Mouse (Mus musculus) layer of hippocampus, adult 9-10 months (tissue): ENCODE results near the gene Palmd.

Experiments used
- DNase-seq: peaks from one replicate; pipeline ENCODE4 v3.0.0; 2022; ENCODE audit warnings: low spot score

Gene Palmd

DNA sequence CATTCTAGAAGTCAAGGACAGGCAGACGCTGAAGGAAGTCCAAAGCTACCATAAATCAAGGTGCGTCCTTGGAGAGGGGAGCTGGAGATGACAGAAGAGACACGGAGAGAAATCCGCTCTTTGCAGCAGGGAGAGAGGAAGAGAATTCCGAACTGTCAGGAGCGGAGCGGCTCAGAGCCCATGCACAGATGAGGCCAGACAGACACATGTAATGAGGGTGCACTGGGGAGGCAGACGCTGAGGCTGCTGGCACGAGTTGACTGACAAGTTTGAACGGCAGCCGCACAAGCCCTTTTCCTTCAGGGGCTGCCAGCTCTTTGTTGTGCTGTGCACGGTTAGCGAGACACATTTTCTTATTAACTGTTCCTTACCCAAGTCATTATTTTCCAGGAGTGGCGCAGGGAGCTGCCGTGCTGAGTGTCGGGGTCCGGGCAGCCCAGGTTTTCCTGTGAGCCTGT, at the start of gene Palmd:
Palmd (minus strand) TSS at position 448 of the 458 bp plus-strand sequence.
- no peak for DNase-seq

- no peak for DNase-seq
Measured at GRCm38 (mm10) chr3:117010182-117010581, 41.4 kb upstream of the Palmd start.

DNA sequence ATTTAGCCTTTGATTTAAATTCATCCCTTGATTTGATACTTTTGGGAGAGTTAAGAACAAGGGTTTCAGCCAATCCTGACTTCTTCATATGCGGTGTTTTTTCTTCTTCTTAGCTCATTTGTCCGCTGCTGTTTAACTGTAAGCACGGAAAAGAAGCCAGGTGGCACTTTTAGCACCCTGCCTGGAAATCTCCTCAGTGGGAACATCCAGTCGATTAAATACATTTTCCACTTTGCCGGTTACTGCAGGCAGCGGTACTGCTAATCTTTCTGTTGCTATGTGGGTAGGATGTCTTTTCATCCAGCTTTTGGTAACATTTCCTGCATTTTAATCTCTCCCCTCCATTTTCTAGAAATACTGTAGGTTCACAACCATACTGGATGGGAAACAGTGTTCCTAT, 38.6 kb upstream of the Palmd start:
- no peak for DNase-seq

DNA sequence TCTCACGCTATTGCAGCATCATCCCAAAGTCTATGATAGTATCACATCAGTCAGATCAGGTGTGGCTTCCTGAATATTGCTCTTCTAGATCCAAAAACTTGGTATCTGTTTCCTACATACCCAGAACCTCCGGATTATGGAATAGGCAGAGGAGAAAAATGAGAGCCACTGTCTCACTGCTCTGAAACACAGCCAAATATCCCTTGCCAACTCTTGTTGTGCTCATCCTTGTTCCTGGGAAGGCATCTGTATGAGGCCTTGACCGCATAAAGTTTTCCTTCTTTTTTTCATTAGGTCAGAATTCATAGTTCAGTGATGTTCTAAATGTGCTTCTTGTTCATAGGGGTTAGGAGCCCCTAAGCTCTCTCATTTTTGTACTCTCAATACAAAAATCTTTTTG, 37.8 kb upstream of the Palmd start:
- DNase-seq = no peak

GRCm38 (mm10) chr3:117003379-117003778, 34.6 kb upstream of the Palmd start:
- no peak for DNase-seq

GRCm38 (mm10) chr3:117001686-117002485, 33.1 kb upstream of the Palmd start:
- no peak for DNase-seq

GRCm38 (mm10) chr3:116993011-116993410, 24.2 kb upstream of the Palmd start:
- DNase-seq = no peak

GRCm38 (mm10) chr3:116991180-116991579, 22.4 kb upstream of the Palmd start:
- DNase-seq = no peak

- no peak for DNase-seq
Measured at GRCm38 (mm10) chr3:116988221-116988620, 19.4 kb upstream of the Palmd start.

GRCm38 (mm10) chr3:116986451-116986850, 17.7 kb upstream of the Palmd start:
- no peak for DNase-seq

- no peak for DNase-seq
Measured at GRCm38 (mm10) chr3:116985741-116986140, 17.0 kb upstream of the Palmd start.

DNA sequence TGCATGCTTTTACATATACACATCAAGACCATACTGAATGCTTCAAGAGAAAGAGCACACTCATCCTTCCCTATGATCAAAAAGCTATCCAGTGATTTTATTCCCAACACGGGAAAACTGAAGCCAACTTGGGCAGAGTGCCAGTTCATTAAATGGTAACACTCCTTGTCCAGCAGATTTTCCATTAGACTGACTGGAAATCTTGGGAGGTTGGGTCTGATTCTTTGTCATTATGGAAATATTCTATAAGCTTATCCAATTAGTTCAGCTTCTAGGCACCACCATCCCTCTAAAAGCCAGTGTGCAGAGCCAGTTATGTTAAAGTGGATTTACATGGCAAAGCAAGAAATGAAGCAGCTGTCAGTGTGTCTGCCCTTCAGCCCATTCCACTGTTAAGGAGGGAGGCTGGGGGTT, 16.3 kb upstream of the Palmd start:
- DNase-seq = no peak

- no peak for DNase-seq
Measured at GRCm38 (mm10) chr3:116981811-116982575, 13.2 kb upstream of the Palmd start.

DNA sequence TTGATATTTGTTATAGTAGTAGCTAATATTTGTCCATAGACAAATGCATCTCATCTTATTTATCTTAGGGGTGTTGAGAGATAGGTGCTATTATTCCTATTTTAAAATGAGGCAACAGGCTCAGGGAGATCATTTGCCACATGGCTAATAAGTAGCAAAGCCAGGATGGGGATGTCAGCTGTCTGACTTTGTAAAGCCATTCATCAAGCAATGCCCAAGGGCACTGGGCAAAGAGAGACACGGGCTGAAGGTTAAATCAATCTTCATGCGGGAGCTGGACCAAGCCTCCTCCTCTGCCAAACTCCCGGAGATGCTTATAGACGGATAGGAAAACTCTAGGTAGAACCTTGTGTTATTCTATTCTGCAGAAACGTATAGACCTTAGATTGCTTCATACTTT, 999 bp upstream of the Palmd start:
- DNase-seq = no peak

DNA sequence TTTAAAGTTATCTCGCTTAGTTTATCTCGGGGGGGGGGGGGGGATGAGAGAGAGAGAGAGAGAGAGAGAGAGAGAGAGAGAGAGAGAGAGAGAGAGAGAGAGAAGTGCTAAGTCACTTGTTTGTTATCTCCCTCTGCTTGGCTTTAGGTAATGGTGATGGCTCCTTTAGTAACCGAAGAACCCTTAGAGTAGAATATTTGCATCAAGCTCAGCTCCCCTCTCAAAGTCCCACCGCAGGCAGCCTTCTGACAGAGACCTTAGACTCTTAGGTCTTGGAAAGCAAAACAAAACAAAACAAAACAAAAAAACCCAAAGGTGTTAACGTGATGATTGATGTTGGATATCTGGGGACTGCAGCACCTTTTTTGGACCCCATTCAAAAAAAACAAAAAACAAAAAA, 216 bp upstream of the Palmd start:
- DNase-seq = no peak

GRCm38 (mm10) chr3:116967967-116968366, 820 bp downstream of the Palmd start, which contains the start of gene 4930455H04Rik:
TSS of gene 4930455H04Rik (plus strand) at chr3:116968267.
- no peak for DNase-seq

DNA sequence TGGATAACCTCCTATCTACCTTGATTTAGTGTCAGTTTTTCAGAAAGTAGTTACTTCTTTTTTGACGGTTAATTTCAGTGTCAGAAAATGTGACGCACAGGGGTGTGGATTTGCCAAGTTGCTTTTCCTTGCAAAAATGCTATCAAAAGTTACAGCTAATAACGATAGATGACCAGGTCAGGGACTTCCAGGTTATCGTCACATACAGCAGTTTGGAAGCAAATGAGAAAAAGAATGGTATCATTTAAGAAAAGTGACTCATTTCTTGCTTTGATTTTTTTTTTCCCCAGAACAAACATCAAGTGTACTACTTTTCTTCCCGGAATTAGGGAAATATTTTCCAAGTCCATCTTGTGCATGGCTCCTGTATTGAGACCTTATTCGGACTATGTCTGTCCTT, 1.4 kb downstream of the Palmd start:
- DNase-seq = no peak

- no peak for DNase-seq
Measured at GRCm38 (mm10) chr3:116966800-116967199, 2.0 kb downstream of the Palmd start.

DNA sequence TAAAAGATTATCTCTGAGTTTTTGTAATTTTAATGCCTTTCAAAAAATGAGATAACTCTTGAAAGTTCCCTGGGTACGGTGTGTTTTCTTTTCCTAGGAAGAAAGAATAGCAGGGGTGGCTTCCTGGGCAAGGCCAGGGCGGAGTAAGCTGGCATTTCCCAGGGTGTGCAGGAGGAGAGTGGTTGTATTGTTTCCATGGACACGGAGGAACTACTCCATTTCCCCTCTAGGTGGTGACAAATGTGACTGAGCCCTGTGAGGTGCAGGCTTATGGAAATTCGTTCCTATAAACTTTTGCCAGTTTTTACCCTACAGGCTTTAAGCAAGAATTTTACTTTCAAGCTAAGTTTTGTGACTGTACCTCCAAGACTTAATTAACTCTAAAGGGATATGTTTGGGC, 2.6 kb downstream of the Palmd start:
- no peak for DNase-seq

DNA sequence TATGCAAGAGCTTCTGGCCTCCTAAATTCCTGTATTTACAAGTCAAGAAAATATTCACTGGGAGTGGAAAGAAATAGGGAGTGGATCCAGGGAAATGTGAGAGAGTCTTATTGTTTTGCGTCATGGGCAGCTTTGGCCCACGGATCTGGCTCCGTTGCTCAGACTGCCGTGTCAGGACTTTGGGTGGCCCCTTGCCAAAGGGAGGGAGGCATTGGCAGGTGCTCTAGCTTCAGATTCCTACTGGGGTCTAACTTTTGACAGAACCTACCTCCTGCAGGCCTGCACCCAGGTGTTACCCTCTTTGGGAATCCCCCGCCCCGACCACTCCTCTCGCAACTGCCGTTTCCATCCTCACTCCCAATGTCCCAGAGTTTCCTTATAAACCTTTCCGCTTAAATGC, 4.4 kb downstream of the Palmd start:
- no peak for DNase-seq

- DNase-seq = no peak
Measured at GRCm38 (mm10) chr3:116963213-116963612, 5.6 kb downstream of the Palmd start.

GRCm38 (mm10) chr3:116961354-116962142, 7.2 kb downstream of the Palmd start:
- DNase-seq = no peak
